Mouse (Mus musculus) hindbrain, embryonic 12.5 days (tissue): ENCODE results near the gene Pofut1. TPM values are rescaled to one million over a fixed set of nuclear protein-coding genes. Genes with fewer than 3 reads are reported as not detected.

Experiments
- ATAC-seq: fragments of 200-750 bp; cut with Nextera tagmentation; 2 replicates; pipeline ENCODE4 v1.8.0; 2017; ENCODE audit warnings: moderate TSS enrichment; ENCODE audit not compliant: low FRiP score
- H3K27ac ChIP-seq: fragments of 300-500 bp; sonication (generic); 2 replicates; pipeline ENCODE4 v1.5.1; 2016; ENCODE audit warnings: mild to moderate bottlenecking
- H3K27me3 ChIP-seq: fragments of 300-500 bp; sonication (generic); 2 replicates; pipeline ENCODE4 v1.6.1; 2016; ENCODE audit warnings: mild to moderate bottlenecking
- H3K36me3 ChIP-seq: fragments of 300-500 bp; sonication (generic); 2 replicates; pipeline ENCODE4 v1.6.1; 2016; ENCODE audit warnings: mild to moderate bottlenecking
- H3K4me1 ChIP-seq: fragments of 300-500 bp; sonication (generic); 2 replicates; pipeline ENCODE4 v1.6.1; 2016
- H3K4me2 ChIP-seq: fragments of 300-500 bp; sonication (generic); replicated peaks from 2 replicates; pipeline ENCODE4 v1.6.1; 2016; ENCODE audit warnings: mild to moderate bottlenecking
- H3K4me3 ChIP-seq: fragments of 300-500 bp; sonication (generic); 2 replicates; pipeline ENCODE4 v1.5.1; 2016; ENCODE audit warnings: mild to moderate bottlenecking
- H3K9ac ChIP-seq: fragments of 300-500 bp; sonication (generic); 2 replicates; pipeline ENCODE4 v1.6.1; 2016; ENCODE audit warnings: mild to moderate bottlenecking, moderate library complexity
- H3K9me3 ChIP-seq: fragments of 300-500 bp; sonication (generic); replicated peaks from 2 replicates; pipeline ENCODE4 v1.6.1; 2016; ENCODE audit warnings: mild to moderate bottlenecking
- WGBS: fragments of 180-500 bp; shearing (Covaris S2); methylation state at CpG from one replicate; pipeline ENCODE4 v1.1.7; 2016; 5-methylcytosine and 5-hydroxymethylcytosine counted together
- polyA plus RNA-seq: library from polyadenylated mRNA; unstranded; fragments of >200 nt; fragmentation: Nextera tagmentation; extraction: Ambion mirVana; gene quantifications from 2 replicates; pipeline ENCODE4 v1.2.1, GENCODE M21; 2016

The Pofut1 gene
- polyA plus RNA-seq, 1 experiment from 2014 or later, result 5.6 TPM

GRCm38 (mm10) chr2:153221620-153222019 is 19.7 kb upstream of the Pofut1 start:
- H3K9ac ChIP-seq, result no peak overlapping the region
- H3K27me3 ChIP-seq, result no peaks in the 10 kb centered on the region
- peaks cover 7% of the 10 kb centered on the region for H3K4me1 ChIP-seq
- no peak overlapping the region for H3K27ac ChIP-seq
- no peak for ATAC-seq
- 87% methylated on average over 4 of the region's 4 CpGs for WGBS
- no peaks in the 10 kb centered on the region for H3K9me3 ChIP-seq
- no peaks in the 10 kb centered on the region for H3K36me3 ChIP-seq
- no peak overlapping the region for H3K4me2 ChIP-seq
- no peak overlapping the region for H3K4me3 ChIP-seq

GRCm38 (mm10) chr2:153222130-153222529 is 19.2 kb upstream of the Pofut1 start:
- Histone ChIP-seq H3K9ac (no peak overlapping the region), H3K36me3 (no peaks in the 10 kb centered on the region)

GRCm38 (mm10) chr2:153222566-153222965 is 18.8 kb upstream of the Pofut1 start:
- no peak overlapping the region for H3K9ac ChIP-seq
- no peak overlapping the region for H3K4me3 ChIP-seq
- no peak overlapping the region for H3K27ac ChIP-seq
- no peak for ATAC-seq
- H3K4me1 ChIP-seq, result peaks cover 7% of the 10 kb centered on the region
- peaks cover 4% of the 10 kb centered on the region; the same call in 1 of the 2 replicates for H3K36me3 ChIP-seq
- WGBS, result 99% methylated on average over 2 of the region's 2 CpGs
- no peaks in the 10 kb centered on the region for H3K9me3 ChIP-seq
- H3K27me3 ChIP-seq, result no peaks in the 10 kb centered on the region
- H3K4me2 ChIP-seq, result no peak overlapping the region

More at GRCm38 (mm10) chr2:153222130-153222529, 19.2 kb upstream of the Pofut1 start:
- peaks cover 7% of the 10 kb centered on the region for H3K4me1 ChIP-seq
- H3K4me3 ChIP-seq, result no peak overlapping the region
- H3K27ac ChIP-seq, result no peak overlapping the region
- H3K27me3 ChIP-seq, result no peaks in the 10 kb centered on the region
- H3K4me2 ChIP-seq, result no peak overlapping the region
- ATAC-seq, result no peak
- H3K9me3 ChIP-seq, result no peaks in the 10 kb centered on the region

- H3K27me3 ChIP-seq, result no peaks in the 10 kb centered on the region
- H3K4me1 ChIP-seq, result peaks cover 7% of the 10 kb centered on the region
- H3K9me3 ChIP-seq, result no peaks in the 10 kb centered on the region
- H3K4me3 ChIP-seq, result peak within 1 kb of the TSS; percentile 49
- peak within 1 kb of the TSS; percentile 82 for H3K9ac ChIP-seq
- peak within 1 kb of the TSS; percentile 70 for H3K4me2 ChIP-seq
- ATAC-seq, result peak; percentile 78
- 3% methylated on average over 31 of the region's 31 CpGs for WGBS
- peak within 1 kb of the TSS; percentile 72 for H3K27ac ChIP-seq
- peaks cover 25% of the 10 kb centered on the region for H3K36me3 ChIP-seq
Measured at GRCm38 (mm10) chr2:153224946-153225594, 16.3 kb upstream of the Pofut1 start, which contains the start of gene Tspyl3. TSS of gene Tspyl3 (minus strand) at chr2:153225441.

GRCm38 (mm10) chr2:153225595-153225953 is 15.8 kb upstream of the Pofut1 start:
- Histone ChIP-seq H3K27ac (peak overlapping the region; percentile 35; the same call in 1 of the 2 replicates), H3K4me1 (peaks cover 7% of the 10 kb centered on the region), H3K4me2 (peak overlapping the region; percentile 70), H3K9me3 (no peaks in the 10 kb centered on the region), H3K36me3 (peaks cover 30% of the 10 kb centered on the region), H3K4me3 (peak overlapping the region; percentile 49), H3K27me3 (no peaks in the 10 kb centered on the region), H3K9ac (peak overlapping the region; percentile 82; the same call in 1 of the 2 replicates)
- 11% methylated on average over 3 of the region's 3 CpGs for WGBS
- ATAC-seq, result no peak

GRCm38 (mm10) chr2:153227959-153228358 is 13.4 kb upstream of the Pofut1 start:
- ATAC-seq, result no peak
- WGBS, result 98% methylated on average over 4 of the region's 4 CpGs
- Histone ChIP-seq H3K4me2 (no peak overlapping the region), H3K4me1 (peaks cover 7% of the 10 kb centered on the region), H3K4me3 (no peak overlapping the region), H3K27ac (no peak overlapping the region), H3K36me3 (peaks cover 52% of the 10 kb centered on the region), H3K9ac (no peak overlapping the region), H3K27me3 (no peaks in the 10 kb centered on the region), H3K9me3 (no peaks in the 10 kb centered on the region)

- WGBS, result 87% methylated on average over 5 of the region's 5 CpGs
- ATAC-seq, result no peak
- no peaks in the 10 kb centered on the region for H3K27me3 ChIP-seq
- peaks cover 7% of the 10 kb centered on the region for H3K4me1 ChIP-seq
- H3K9ac ChIP-seq, result no peak overlapping the region
- peaks cover 56% of the 10 kb centered on the region for H3K36me3 ChIP-seq
- H3K9me3 ChIP-seq, result no peaks in the 10 kb centered on the region
- H3K4me2 ChIP-seq, result no peak overlapping the region
- no peak overlapping the region for H3K4me3 ChIP-seq
- no peak overlapping the region for H3K27ac ChIP-seq
Measured at GRCm38 (mm10) chr2:153228523-153228922, 12.8 kb upstream of the Pofut1 start.

- 79% methylated on average over 4 of the region's 4 CpGs for WGBS
- no peaks in the 10 kb centered on the region for H3K9me3 ChIP-seq
Measured at GRCm38 (mm10) chr2:153237193-153237592, 4.1 kb upstream of the Pofut1 start.

GRCm38 (mm10) chr2:153237891-153238290 is 3.4 kb upstream of the Pofut1 start:
- Histone ChIP-seq H3K36me3 (peaks cover 33% of the 10 kb centered on the region), H3K4me2 (no peak overlapping the region)

More at GRCm38 (mm10) chr2:153237193-153237592, 4.1 kb upstream of the Pofut1 start:
- Histone ChIP-seq H3K27ac (no peak overlapping the region), H3K9ac (no peak overlapping the region), H3K4me3 (no peak overlapping the region), H3K36me3 (peaks cover 38% of the 10 kb centered on the region), H3K27me3 (no peaks in the 10 kb centered on the region), H3K4me1 (peaks cover 30% of the 10 kb centered on the region), H3K4me2 (no peak overlapping the region)
- ATAC-seq, result no peak

GRCm38 (mm10) chr2:153238406-153238805 is 2.9 kb upstream of the Pofut1 start:
- peaks cover 37% of the 10 kb centered on the region for H3K4me1 ChIP-seq
- no peaks in the 10 kb centered on the region for H3K9me3 ChIP-seq
- H3K36me3 ChIP-seq, result peaks cover 29% of the 10 kb centered on the region
- H3K27ac ChIP-seq, result no peak overlapping the region
- no peak for ATAC-seq
- H3K27me3 ChIP-seq, result no peaks in the 10 kb centered on the region
- H3K9ac ChIP-seq, result no peak overlapping the region
- H3K4me3 ChIP-seq, result no peak overlapping the region
- no peak overlapping the region for H3K4me2 ChIP-seq
- 81% methylated on average over 2 of the region's 2 CpGs for WGBS

More at GRCm38 (mm10) chr2:153237891-153238290, 3.4 kb upstream of the Pofut1 start:
- WGBS, result 86% methylated on average over 4 of the region's 4 CpGs
- Histone ChIP-seq H3K27ac (no peak overlapping the region), H3K27me3 (no peaks in the 10 kb centered on the region), H3K9ac (no peak overlapping the region), H3K4me1 (peaks cover 35% of the 10 kb centered on the region), H3K4me3 (no peak overlapping the region), H3K9me3 (no peaks in the 10 kb centered on the region)
- no peak for ATAC-seq

GRCm38 (mm10) chr2:153239021-153239859 is 2.1 kb upstream of the Pofut1 start:
- H3K9ac ChIP-seq, result peak overlapping the region; percentile 97
- H3K36me3 ChIP-seq, result peaks cover 23% of the 10 kb centered on the region
- no peaks in the 10 kb centered on the region for H3K27me3 ChIP-seq
- H3K4me3 ChIP-seq, result peak overlapping the region; percentile 87
- peak overlapping the region; percentile 66; the same call in 1 of the 2 replicates for H3K27ac ChIP-seq
- no peaks in the 10 kb centered on the region for H3K9me3 ChIP-seq
- peak overlapping the region; percentile 98 for H3K4me2 ChIP-seq
- peaks cover 37% of the 10 kb centered on the region for H3K4me1 ChIP-seq
- 69% methylated on average over 7 of the region's 7 CpGs for WGBS
- ATAC-seq, result no peak

GRCm38 (mm10) chr2:153239860-153240480 is 1.4 kb upstream of the Pofut1 start:
- WGBS, result 19% methylated on average over 13 of the region's 22 CpGs
- Histone ChIP-seq H3K4me2 (peak overlapping the region; percentile 98), H3K27me3 (no peaks in the 10 kb centered on the region), H3K4me3 (peak overlapping the region; percentile 87), H3K4me1 (peaks cover 37% of the 10 kb centered on the region), H3K27ac (peak overlapping the region; percentile 66), H3K9ac (peak overlapping the region; percentile 97), H3K36me3 (peaks cover 18% of the 10 kb centered on the region), H3K9me3 (no peaks in the 10 kb centered on the region)
- no peak for ATAC-seq
